Mouse (Mus musculus) thymus, postnatal 10 days (tissue): ENCODE data around the gene Glrp1.
A peak's percentile ranks its signal among the peaks of the same experiment; 100 is the strongest.

Source experiments
- DNase-seq, 2 experiments: peaks; one replicate each; pipeline ENCODE4 v3.0.0; 2021; ENCODE audit warnings: low spot score in 2 of 2

Gene Glrp1

DNA sequence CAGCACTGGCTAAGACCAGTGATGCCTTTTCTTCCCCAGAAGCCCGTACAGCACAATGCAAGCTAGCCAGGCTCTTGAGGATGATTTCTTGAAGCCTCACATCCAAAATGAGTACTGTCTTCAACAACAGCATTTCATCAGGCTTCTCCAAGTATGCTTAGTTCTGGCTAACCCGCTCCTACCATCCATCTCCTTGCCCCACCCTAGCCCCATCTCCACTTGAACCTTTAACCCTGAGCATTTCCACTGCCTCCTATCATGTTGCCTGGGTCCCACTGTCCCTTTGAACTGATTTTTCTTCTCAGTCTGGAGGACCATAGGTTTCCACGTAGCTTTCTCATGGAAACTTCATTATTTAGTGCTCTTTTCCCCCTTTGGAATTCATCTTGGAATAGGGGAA lies 17.5 kb downstream of the Glrp1 start:
- no peak for DNase-seq

DNA sequence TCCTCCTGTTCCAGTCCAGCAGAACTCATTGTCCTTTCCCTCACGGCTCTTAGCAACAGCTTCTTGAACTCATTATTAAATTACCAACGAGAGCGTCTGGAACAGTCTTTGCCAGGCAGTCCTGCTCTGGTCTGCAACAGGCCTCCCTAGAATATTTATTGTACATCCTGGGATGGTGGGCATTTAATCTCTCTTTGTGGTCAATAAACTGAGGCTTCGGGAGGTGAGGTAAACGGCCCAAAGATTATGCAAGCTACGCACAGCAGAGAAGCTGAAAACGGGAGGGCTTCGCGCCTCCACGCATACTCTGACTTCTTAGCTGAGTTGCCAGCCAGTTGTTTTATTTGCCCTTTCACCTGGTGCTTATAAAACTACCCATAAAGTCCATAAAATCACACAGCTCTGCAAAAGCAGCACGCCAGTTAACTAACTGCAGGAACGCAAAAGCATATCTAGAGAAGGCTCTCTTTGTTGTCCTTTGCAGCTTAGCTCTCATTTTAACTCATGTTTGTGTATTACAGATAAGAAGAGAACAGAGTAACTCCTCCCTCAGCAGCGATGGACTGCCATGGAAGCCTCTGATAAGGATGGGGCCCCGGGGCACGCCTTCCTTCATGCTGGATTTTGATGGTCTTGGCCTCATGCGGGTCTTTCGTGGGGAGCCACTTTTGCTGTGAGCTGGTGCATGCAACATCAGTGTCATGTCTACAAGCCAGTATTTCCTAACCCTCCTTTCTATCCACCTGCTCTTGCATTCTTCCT lies 18.1 kb downstream of the Glrp1 start:
- DNase-seq = no peak

DNA sequence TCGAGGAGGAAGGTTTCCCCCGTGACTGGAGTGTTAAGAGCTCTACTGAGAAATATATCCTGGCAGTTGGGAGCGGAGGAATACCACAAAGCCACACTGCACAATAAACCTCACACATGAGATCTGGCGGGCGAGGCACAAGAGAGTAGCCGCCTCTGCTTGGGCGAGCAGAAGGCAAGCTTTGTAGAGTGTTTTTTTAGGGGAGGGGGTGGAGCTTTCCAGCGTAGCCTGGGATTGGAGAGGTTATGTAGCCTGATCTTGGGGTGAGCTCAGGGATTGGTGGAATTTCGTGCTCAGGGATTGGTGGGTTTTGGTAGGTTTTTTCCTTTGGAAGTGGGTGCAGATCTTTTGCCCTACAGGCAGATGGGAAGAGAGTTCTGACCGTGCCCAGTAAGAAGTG lies 19.7 kb downstream of the Glrp1 start:
- DNase-seq = no peak

GRCm38 (mm10) chr1:88488957-88489356 lies 20.9 kb downstream of the Glrp1 start:
- no peak for DNase-seq

GRCm38 (mm10) chr1:88486336-88486735 lies 23.5 kb downstream of the Glrp1 start:
- no peak for DNase-seq

DNA sequence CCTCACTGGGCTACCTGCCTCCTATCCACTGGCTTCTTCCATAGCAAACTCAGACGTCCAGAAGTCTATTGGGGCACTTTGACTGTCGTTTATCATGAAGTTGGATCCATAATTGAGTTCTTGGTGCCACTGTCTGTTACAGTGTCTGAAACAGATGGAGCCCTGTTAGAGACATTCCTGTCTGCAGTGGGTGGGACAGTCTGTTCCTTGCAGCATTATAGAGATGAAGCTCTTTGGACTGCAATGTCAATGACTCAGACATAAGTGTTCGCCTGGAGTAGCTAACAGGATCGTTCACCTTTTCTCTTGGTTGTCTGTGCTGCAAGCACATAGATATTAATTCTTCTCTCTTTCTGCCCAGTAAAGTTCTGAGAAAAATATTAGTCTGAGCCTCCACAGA lies 25.8 kb downstream of the Glrp1 start:
- no peak for DNase-seq

DNA sequence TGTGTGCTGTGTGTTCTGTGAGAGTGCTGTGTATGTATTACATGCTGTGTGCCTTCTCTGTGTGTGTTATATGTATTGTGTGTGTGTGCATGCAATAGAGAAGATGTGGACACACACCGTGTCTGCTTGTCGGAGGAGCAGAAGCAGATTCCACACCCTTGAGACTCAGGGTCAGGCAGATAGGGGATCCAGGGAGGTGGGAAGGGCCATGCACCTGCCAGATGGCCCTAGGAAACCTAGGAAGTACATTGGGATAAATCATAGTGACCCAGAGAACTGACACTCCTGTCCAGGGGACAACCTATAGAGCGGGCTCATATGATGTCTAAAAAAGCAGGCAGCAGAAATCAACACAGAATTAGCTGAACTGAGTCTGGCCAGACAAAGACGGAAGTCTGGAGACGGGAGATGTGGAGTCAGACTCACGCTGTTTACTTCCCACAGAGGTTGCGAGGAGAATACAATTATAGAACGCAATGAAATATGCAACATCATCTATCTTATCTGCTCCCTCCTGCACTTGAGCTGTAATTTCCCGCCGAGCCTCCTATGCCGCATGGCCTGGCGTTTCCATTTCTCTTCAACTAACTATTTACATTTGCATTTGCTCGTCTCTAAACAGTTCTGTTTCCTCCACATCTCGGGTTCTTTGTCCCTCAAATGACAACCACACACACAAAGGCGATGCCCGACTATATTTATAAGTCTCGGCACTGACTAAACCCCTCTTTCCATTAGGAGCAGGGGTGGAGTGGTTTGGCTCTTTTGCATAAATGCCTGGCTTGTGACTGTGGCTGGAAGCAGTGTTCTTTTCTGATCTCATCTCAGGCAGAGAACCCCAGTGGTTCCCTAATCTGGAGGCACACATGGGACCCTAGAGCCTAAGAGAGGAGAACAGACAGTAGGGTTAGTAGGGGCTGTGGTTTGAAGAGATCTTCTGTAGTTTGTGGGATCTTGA lies 27.4 kb downstream of the Glrp1 start:
- DNase-seq = no peak

- no peak for DNase-seq
Measured at GRCm38 (mm10) chr1:88480594-88480993, 29.3 kb downstream of the Glrp1 start.

GRCm38 (mm10) chr1:88478205-88478604 lies 31.7 kb downstream of the Glrp1 start:
- DNase-seq = no peak

DNA sequence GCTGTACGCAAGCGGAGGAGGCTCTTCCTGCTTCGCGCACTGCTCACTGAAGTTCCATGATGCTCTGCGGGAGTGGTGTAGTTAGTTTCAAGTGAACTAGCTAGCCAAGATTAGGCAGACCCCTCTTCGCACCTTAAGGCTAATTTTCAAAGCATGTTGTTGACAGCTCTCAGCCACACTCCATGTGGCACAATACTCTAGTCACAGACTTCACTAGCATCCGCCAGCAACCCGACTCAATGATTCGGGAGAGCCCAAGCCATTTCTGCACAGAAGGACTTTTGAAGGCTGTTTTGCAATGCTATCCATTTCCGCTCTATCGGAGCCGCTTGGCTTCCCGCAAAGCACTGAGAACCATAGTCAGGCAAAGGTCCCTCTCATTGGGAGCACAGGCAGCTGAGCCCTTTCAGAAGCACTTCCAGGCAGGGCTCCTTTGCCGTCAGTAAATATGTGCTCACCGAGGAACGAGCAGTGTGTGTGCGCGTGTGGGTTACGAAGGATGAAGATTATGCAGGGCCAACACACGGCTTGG lies 33.2 kb downstream of the Glrp1 start:
- no peak for DNase-seq

DNA sequence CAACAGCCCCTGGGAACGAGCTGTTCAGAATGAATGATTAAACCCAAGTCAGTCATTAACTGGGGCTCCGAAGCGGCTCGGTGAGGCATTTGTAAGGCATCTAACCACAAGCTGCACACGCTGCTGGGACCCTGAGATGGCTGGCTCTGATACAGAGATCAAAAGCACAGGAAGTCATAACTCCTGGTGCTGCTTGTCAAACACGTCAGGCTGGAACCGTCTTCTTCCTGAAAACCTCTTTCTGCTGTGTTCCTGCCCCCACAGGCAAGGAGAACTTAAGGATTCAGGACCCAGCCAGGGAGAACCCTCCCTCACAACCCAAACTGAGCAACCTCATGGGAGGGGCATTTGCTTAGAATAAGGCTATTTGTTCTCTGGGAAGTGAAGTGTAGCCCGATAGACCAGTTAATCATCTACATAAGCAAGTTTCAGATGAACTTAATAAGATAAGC lies 34.3 kb downstream of the Glrp1 start:
- peak; percentile 38 to 47 for DNase-seq

DNA sequence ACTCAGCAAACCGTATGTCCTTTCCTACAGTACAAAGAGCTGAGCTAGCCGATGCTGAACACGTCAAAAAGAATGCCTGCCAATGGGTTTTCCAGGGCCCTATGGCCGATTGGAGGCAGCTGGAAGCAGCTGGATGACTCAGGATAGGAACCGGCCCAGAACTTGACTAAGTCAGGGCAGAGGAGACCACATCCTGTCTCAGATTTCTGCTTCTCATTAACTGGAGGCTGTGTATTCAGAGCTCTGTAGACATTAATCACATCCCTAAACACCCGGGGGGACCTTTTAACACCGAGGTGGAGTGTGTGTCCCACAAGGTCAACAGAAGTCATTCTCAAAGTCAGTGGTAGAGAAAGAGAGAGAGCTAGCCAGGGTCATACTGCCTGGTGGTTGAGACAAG lies 35.3 kb downstream of the Glrp1 start:
- DNase-seq = peak in 1 of 2 experiments; percentile 15

DNA sequence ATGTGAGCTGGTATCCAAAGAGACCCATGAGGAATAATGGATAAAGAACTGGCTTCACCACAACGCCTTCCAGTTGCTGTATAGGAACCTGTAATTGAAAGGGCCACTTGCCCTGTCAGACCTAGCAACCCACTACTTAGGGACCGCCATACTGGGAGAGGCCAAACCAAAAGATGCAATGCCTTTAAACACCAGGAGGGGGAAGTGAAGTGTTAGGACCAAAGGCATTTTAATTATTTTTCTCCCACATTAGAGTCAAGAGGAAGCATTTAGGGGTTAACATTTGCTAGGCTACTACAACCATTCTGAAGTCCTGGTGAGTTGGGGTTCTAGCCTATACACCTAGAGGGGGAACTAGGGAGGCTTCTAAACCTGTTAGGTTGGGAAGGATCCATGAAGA lies 36.0 kb downstream of the Glrp1 start:
- DNase-seq = no peak

GRCm38 (mm10) chr1:88472258-88472657 lies 37.6 kb downstream of the Glrp1 start:
- DNase-seq = no peak

GRCm38 (mm10) chr1:88469746-88470145 lies 40.1 kb downstream of the Glrp1 start:
- no peak for DNase-seq

DNA sequence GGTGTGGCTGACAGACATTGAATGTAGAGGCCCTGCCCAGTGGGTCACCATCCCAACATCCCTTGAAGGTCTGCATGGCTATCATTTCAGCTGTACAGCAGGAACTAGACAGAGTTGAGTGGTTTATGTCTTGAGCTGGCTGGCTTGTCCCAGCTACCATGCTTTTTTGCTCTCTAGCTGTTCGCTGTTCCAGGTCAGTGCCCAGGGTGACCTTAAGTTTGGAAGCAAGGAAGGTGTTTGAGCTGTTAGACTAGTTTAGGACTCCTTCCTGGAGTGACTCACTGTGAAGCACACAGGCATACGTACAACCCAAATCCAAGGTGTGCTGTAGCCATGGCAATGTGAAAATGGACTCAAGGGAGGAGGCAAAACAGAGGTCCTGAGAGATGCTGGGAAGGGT lies 41.5 kb downstream of the Glrp1 start:
- DNase-seq = no peak

DNA sequence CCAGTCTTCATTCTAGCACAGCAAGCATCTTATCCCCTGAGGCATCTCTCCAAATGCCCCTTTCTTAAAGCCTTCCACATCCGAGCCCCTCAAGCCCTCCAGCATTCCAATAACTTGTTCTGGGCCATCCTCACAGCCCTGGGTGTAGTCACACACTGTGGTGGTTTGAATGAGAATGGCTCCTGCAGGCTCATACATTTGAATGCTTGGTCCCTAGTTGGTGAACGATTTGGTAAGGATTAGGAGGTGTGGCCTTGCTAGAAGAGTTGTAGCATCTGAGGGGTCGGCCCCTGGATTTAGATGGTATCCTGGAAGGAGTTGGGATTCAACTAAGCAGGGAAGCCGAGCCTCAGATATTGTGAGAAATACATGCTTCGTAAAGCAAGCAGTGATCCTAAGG lies 42.0 kb downstream of the Glrp1 start:
- DNase-seq = no peak

- DNase-seq = no peak
Measured at GRCm38 (mm10) chr1:88466325-88467064, 43.4 kb downstream of the Glrp1 start.

DNA sequence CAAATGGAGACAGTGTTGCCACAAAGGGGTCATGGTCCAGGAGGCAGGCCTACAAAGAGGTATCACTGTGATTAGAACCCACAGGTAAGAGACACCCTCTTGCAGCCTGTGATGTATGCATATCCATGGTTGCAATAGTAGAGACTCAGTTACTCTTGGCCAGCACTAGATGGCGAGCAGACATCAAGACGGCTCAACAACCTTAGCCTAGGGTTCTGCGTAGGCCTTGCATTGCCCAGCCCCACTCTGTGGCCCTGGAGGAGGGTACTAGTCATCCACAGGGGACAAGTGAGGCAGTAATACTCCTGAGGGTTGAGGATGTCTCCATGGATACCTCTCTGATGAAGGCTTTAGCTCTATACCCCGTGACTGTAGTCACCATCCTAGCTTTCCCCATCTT lies 44.1 kb downstream of the Glrp1 start:
- DNase-seq = peak in 1 of 2 experiments; percentile 38

DNA sequence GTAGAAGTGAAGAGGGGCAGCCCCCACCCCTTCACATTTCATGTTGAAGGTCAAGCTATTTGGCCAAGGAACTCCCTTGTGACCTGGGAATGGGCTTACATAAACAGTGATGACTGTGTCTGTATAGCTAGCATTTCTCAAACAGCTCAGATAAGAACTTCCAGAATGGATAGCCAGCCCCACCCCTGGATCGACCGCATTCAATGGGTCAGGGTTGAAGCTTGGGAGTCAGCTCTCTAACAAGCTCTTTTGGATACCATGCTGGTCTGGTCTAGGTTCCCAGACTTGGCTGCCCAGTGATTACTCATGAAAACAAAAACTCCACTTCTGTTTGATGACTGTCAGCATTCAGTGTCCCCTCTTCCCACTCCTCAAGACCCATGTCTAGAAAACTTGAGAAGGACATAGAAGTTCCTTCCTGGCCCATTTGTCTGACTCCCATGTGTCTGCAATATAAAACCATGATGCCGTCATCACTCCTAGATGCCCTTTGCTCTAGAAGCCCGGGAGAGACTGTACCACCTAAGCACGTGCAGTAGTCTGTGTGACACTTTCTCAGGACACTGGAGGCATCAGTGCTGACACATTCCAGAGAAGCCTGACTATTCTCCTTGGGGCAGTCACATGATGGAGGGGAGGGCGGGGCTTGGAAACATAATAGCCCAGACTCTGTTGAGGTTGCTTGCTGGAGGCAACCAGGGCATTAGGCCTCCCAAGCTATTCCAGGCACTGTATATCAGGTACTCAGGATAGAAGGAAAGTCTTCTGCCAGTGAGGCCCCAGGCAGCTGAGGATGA lies 45.6 kb downstream of the Glrp1 start:
- DNase-seq = no peak

GRCm38 (mm10) chr1:88463241-88463640 lies 46.6 kb downstream of the Glrp1 start:
- DNase-seq = no peak
